Mouse (Mus musculus) cerebellum, adult 2 months (tissue): ENCODE measurements around the gene Capn15.

Experiments
- CTCF ChIP-seq: fragments of 200-500 bp; IDR thresholded peaks from 2 replicates; pipeline ENCODE4 v1.5.1; 2011; ENCODE audit warnings: low read depth, mild to moderate bottlenecking, control low read depth, low read length, moderate library complexity, borderline replicate concordance; ENCODE audit not compliant: insufficient read depth
- POLR2A ChIP-seq: fragments of 200-500 bp; IDR thresholded peaks from 2 replicates; pipeline ENCODE4 v1.6.1; 2011; ENCODE audit warnings: low read length, control low read depth, borderline replicate concordance; ENCODE audit not compliant: insufficient read depth

- TF ChIP-seq CTCF = no peak
- TF ChIP-seq POLR2A = no peak
These were observed 46.4 kb upstream of the Capn15 start for GRCm38 (mm10) chr17:26032037-26032436.
